Mouse (Mus musculus): ENCODE measurements around the gene Fam133b.
"Not testable (repeated sequence)": the region's sequence is repeated elsewhere in the genome, so short reads cannot be mapped to it uniquely, and the experiment has no call there.

The Fam133b gene

GRCm38 (mm10) chr5:3521741-3522140 is 21.9 kb upstream of the Fam133b start:
- DNase-seq, result no peak

GRCm38 (mm10) chr5:3522826-3523225 is 20.8 kb upstream of the Fam133b start:
- DNase-seq, result no peak

- no peak for DNase-seq
Measured at GRCm38 (mm10) chr5:3527041-3527691, 16.5 kb upstream of the Fam133b start.

- DNase-seq, result no peak
Measured at GRCm38 (mm10) chr5:3529585-3530189, 13.9 kb upstream of the Fam133b start.

GRCm38 (mm10) chr5:3532048-3532447 is 11.6 kb upstream of the Fam133b start:
- DNase-seq, result not testable (repeated sequence)

- no peak for DNase-seq
Measured at GRCm38 (mm10) chr5:3536592-3537212, 6.9 kb upstream of the Fam133b start.

- no peak for DNase-seq
Measured at GRCm38 (mm10) chr5:3538505-3539472, 4.8 kb upstream of the Fam133b start.

GRCm38 (mm10) chr5:3541871-3542270 is 1.8 kb upstream of the Fam133b start:
- DNase-seq, result no peak

- no peak for DNase-seq
Measured at GRCm38 (mm10) chr5:3544480-3544769, 792 bp downstream of the Fam133b start.

- no peak for DNase-seq
Measured at GRCm38 (mm10) chr5:3546226-3546625, 2.6 kb downstream of the Fam133b start.

GRCm38 (mm10) chr5:3551481-3551880 is 7.8 kb downstream of the Fam133b start:
- DNase-seq, result no peak

GRCm38 (mm10) chr5:3554198-3554597 is 10.6 kb downstream of the Fam133b start:
- DNase-seq, result no peak

GRCm38 (mm10) chr5:3571266-3571665 is 27.6 kb downstream of the Fam133b start, which contains the start of gene 1700109H08Rik:
1700109H08Rik (plus strand) TSS chr5:3571566.
- no peak for DNase-seq

GRCm38 (mm10) chr5:3574825-3575224 is 31.2 kb downstream of the Fam133b start:
- no peak for DNase-seq

GRCm38 (mm10) chr5:3577939-3578338 is 34.3 kb downstream of the Fam133b start:
- no peak for DNase-seq

GRCm38 (mm10) chr5:3579066-3579465 is 35.4 kb downstream of the Fam133b start:
- DNase-seq, result no peak

- DNase-seq, result peak; percentile 94
Measured at GRCm38 (mm10) chr5:3595693-3596398, 52.2 kb downstream of the Fam133b start, which contains the start of gene Pex1. Pex1 (plus strand) TSS chr5:3596066.

GRCm38 (mm10) chr5:3596399-3596766 is 52.8 kb downstream of the Fam133b start, which contains the start of gene Rbm48:
Rbm48 (minus strand) TSS chr5:3596585.
- DNase-seq, result peak; percentile 87

- DNase-seq, result no peak
Measured at GRCm38 (mm10) chr5:3597171-3597570, 53.5 kb downstream of the Fam133b start.

- no peak for DNase-seq
Measured at GRCm38 (mm10) chr5:3598766-3599165, 55.1 kb downstream of the Fam133b start.

GRCm38 (mm10) chr5:3600298-3600697 is 56.7 kb downstream of the Fam133b start:
- no peak for DNase-seq

GRCm38 (mm10) chr5:3600790-3601189 is 57.2 kb downstream of the Fam133b start:
- DNase-seq, result no peak

Data from cerebellum, adult 11-12 months (tissue).